Mouse (Mus musculus): ENCODE results near the gene Phldb3.

Gene Phldb3

DNA sequence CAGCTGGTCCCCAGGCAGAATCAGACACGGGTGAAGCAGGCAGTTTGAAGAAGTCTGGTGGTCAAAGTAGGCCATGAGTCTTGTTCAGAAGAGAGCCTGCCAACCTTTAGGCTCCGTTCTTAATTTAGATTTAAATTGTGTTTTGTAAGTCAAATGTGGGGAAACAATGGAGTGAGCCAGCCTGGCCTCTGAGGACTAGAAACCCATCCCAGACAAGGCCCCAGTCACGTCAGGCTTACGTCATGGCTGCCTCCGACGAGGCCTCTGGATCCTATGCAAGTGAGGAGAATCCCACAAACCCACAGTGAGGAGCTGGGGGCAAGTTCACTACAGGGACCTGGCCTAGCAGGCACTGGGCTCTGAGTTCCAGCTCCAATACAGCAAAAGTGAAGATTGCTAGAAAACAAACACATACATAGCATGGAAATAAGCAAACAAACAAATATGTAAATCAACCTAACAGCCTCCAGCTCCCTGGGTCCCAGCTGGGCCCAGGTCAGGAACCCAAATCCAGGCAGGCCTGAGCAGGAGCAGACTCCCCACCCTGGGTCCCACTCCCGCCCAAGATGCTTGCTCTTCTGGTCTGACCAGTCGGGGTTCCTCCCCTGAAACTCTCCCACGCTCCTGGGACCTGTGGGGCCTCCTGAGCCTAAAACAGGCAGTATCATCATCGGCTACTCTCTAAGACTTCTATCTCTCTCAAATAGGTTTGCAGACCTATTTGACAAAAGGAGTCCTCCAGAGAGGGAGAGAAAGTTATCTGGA lies 19.7 kb downstream of the Phldb3 start:
- DNase-seq (ENCODE audit: low spot score), result no peak

DNA sequence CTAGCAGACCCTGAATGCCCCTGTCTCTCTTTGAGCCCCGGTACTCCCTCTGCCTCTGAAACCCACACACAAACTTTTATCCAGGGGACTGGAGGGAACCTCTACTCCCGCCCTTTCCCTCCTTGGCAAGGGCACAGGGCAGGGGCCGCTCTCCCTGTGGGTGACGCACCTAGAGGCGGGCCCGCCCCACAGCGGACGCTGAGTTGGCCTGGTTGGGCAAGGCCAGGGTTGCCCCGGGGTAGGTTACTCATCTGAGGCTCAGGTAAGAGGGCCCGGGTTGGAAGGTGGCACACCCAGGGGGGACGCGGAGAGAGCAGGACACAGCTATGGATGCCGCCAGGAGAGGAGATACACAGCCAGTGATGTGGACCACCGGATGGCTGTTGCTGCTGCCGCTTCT lies 25.7 kb downstream of the Phldb3 start, which contains the start of gene Lypd3:
Gene Lypd3 (plus strand): TSS at position 287 of the 400 bp plus-strand sequence.
- DNase-seq (ENCODE audit: low spot score), result no peak

DNA sequence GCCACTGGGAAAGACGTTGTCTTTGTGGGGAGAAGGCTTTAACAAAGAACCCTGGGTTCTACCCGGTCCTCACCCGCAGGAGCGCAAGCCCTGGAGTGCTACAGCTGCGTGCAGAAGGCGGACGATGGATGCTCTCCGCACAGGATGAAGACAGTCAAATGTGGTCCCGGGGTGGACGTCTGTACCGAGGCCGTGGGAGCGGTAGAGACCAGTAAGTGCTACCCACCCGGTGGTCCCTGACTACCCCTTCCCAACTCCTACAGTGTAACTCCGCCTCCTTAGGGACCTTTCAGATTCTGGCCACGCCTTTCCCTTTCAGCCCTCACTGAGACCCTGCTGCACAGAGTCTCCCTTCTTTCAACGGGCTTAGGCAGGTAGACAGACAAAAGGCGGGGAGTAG lies 26.5 kb downstream of the Phldb3 start:
- no peak for DNase-seq (ENCODE audit: low spot score)

DNA sequence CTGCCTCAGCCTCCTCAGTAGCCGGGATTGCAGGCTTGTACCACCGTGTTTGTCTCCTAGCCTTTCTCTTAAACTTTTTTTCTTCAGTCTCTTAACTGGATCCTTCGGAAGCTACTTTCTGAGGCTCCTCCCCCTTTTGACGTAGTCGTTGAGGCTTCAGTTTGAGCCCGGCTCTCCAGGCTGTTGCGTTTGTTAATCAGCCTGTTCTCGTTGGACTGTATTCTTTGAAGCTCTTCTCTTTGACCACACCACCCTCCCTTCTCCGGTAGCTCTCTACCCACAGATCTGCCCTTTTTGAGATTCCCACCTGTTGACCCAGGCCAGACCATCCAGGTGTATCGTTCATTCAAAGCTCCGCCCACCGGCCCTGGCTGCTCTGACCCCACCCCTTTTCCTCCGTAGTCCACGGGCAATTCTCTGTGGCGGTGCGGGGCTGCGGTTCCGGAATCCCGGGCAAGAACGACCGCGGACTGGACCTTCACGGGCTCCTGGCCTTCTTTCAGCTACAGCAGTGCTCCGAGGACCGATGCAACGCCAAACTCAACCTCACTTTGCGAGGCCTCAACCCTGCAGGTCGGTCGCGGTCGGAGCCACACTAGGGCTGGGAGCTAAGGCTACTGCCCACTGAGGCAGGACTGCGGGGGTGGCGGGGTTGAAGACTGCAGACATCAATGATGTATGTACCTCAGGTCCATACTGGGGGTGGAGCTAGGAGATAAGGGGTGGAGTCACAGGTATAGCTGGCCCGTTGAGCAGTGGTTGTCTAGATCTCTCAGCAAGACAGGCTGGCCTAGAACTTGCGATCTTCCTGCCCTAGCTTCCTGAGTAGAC lies 27.7 kb downstream of the Phldb3 start:
- DNase-seq (ENCODE audit: low spot score), result no peak

GRCm38 (mm10) chr7:24640450-24640849 lies 29.9 kb downstream of the Phldb3 start:
- DNase-seq (ENCODE audit: low spot score), result no peak

DNA sequence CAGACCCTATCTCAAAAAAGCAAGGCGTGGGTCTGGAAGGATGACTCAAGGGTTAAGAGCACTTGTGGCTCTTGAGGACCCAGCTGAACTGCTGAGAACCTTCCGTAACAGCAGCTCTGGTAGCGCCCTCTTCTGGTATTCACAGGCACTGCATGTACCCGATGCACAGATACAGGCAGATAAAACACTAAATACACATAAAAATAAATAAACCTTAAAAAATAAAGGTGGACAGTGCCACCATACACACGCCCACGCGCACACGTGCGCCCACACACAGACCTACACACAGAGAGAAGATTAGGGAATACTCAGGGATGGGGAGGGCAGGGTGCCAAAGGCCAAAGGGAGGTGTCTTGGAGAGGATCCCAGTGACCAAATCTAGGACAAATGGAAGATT lies 31.9 kb downstream of the Phldb3 start:
- peak; percentile 13 for DNase-seq (ENCODE audit: low spot score)

- no peak for DNase-seq (ENCODE audit: low spot score)
Measured at GRCm38 (mm10) chr7:24644492-24644891, 33.9 kb downstream of the Phldb3 start.

GRCm38 (mm10) chr7:24644996-24645395 lies 34.4 kb downstream of the Phldb3 start:
- DNase-seq (ENCODE audit: low spot score), result no peak

GRCm38 (mm10) chr7:24646486-24646885 lies 35.9 kb downstream of the Phldb3 start:
- no peak for DNase-seq (ENCODE audit: low spot score)

DNA sequence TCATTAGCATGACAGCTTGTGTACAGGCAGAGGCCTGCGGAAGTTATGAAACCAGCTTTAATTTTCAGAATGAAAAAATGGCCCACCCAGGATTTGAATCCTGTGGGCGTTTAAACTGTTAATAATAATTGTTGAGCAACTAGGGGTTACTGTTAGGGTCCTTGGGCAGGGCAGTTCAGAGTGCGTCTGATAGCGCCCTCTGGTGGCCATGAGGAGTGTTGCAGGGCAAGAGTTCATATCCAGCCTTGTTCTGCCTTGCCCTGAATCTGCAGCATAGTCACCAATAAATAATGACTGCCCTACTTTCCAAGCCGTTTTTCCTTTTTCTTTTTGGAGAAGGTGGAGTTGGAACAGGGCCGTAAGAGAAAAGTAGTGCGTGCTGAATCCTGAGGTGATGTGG lies 43.1 kb downstream of the Phldb3 start:
- DNase-seq (ENCODE audit: low spot score), result no peak

- no peak for DNase-seq (ENCODE audit: low spot score)
Measured at GRCm38 (mm10) chr7:24659737-24660357, 49.3 kb downstream of the Phldb3 start.

GRCm38 (mm10) chr7:24661118-24661904 lies 50.7 kb downstream of the Phldb3 start:
- DNase-seq (ENCODE audit: low spot score), result no peak

- peak; percentile 46 for DNase-seq (ENCODE audit: low spot score)
Measured at GRCm38 (mm10) chr7:24662575-24662974, 52.0 kb downstream of the Phldb3 start.

DNA sequence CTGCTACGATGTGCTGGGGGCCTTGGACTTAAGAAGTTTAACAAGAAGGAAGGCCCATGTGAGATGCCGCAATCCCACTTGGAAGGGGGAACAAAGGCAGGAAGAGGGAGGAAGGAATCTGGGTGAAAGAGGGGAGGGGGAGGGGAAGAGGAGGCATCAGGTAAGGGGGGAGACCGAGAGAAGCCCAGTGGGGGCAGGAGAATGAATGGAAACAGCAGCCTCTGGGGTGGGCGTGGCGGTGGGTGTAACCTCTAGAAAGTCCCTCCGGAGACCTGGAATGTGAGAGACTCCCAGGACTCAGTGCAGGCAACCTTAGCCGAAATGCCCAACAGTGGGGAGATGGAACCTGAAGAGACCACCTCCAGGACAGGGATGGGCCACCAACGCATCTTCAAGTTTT lies 53.7 kb downstream of the Phldb3 start:
- DNase-seq (ENCODE audit: low spot score), result no peak

- DNase-seq (ENCODE audit: low spot score), result no peak
Measured at GRCm38 (mm10) chr7:24664959-24665358, 54.4 kb downstream of the Phldb3 start.

DNA sequence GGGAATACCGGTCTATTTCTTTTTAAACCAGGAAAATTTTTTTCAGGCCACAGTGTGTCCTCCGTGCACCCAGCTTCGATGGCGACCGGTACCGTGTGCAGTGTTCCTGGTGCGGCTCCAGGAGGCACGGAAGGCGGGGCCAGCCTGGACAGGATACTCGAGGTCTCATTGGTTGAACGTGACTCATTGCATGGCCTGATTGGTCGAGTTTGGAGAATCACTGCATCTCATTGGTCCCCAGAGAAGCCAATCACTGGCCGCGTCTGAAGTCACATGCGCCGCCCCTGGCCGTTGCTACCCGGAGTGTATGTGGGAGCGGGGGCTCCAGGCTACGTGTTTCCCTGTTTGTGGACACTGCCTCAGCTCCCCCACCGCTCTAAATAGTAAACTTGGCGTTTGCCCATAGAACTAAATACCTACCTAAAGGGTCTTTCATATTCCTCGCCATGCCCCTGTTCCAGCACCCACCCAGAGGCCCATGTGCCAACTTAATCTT lies 61.4 kb downstream of the Phldb3 start:
- DNase-seq (ENCODE audit: low spot score), result no peak

DNA sequence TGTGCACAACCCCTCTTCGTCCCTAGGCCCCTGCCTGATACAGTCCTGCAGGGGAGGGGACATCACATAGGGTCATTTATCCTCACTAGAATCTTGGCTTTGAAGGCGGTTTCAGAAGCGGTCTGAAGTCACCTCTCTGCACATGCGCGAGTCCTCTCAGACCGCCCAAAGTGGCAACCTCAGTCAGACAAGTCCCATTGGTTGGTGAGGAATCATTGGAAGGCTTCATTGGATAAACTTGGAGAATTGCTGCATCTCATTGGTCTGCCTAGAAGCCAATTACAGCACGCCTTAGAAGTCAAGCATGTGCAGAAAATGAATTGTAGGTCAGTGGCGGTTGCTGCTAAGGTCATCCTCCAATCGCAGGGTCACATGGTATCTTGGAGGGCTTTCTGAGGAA lies 66.0 kb downstream of the Phldb3 start, which contains the start of gene Tex101:
Gene Tex101 (minus strand): TSS at position 101 of the 400 bp plus-strand sequence.
- no peak for DNase-seq (ENCODE audit: low spot score)

Measured in layer of hippocampus, adult 9-10 months (tissue).